Mouse (Mus musculus): Measurements from ENCODE around the gene Klra2. TPM values are rescaled to one million over a fixed set of nuclear protein-coding genes. Genes with fewer than 3 reads are reported as not detected.

The Klra2 gene
- total and polyA plus RNA-seq, 3 experiments: not detected

- Histone ChIP-seq H3K4me3 (replicated peaks in 1 of 3; ENCODE audit: low read depth in 2 of 3, low read length in 2 of 3, poor library complexity in 1 of 3) (no peak overlapping the region), H3K4me1 (ENCODE audit: control insufficient read depth in 1 of 2, insufficient read depth in 2 of 2) (no peaks in the 10 kb centered on the region), H3K4me2 (ENCODE audit: insufficient read depth, low read depth, poor library complexity, severe bottlenecking) (no peak overlapping the region), H3K36me3 (replicated peaks in 1 of 2; ENCODE audit: control insufficient read depth in 1 of 2, insufficient read depth in 1 of 2, low read length in 1 of 2) (peaks cover 0 to 9% of the 10 kb centered on the region in 2 experiments), H3K9ac (ENCODE audit: insufficient read depth, low read depth) (no peak overlapping the region), H3K9me3 (replicated peaks; ENCODE audit: low read length) (no peaks in the 10 kb centered on the region), H3K79me2 (replicated peaks; ENCODE audit: control insufficient read depth, extremely low read depth, insufficient read depth, poor library complexity, severe bottlenecking) (no peaks in the 10 kb centered on the region), H3K27me3 (replicated peaks) (no peaks in the 10 kb centered on the region), H3K27ac (ENCODE audit: insufficient read depth, low read depth) (no peak overlapping the region)
- no peak for DNase-seq (ENCODE audit: extremely low read depth)
- in situ Hi-C loops (cut with MboI; ENCODE audit: low pct_ligation_motif_present, low pct_unique_long_range_greater_than_20kb, low sequenced_read_pairs) (no loop called here), dilution Hi-C loops (cut with MboI; ENCODE audit: extremely low pct_ligation_motif_present, extremely low pct_unique_long_range_greater_than_20kb, low sequenced_read_pairs) (no loop called here)
- no peak for TF ChIP-seq USF1 (IDR thresholded peaks at IDR 0.05; ENCODE audit: low read depth, low read length)
- no peak for TF ChIP-seq MAX (IDR thresholded peaks at IDR 0.05; ENCODE audit: low read length)
- TF ChIP-seq HCFC1 (IDR thresholded peaks at IDR 0.05; ENCODE audit: low read depth, low read length): no peak
- no peak for TF ChIP-seq CHD2 (IDR thresholded peaks at IDR 0.05; ENCODE audit: low read length)
- no peak for TF ChIP-seq SMC3 (IDR thresholded peaks at IDR 0.05; ENCODE audit: low read depth, low read length)
Observed at GRCm38 (mm10) chr6:131276659-131277058, 29.5 kb upstream of the Klra2 start.

- no peaks in the 10 kb centered on the region for H3K79me2 ChIP-seq (replicated peaks; ENCODE audit: control insufficient read depth, extremely low read depth, insufficient read depth, poor library complexity, severe bottlenecking)
- H3K4me2 ChIP-seq (ENCODE audit: insufficient read depth, low read depth, poor library complexity, severe bottlenecking): no peak overlapping the region
- no peak overlapping the region for H3K9ac ChIP-seq (ENCODE audit: insufficient read depth, low read depth)
- no peak overlapping the region for H3K4me3 ChIP-seq (replicated peaks in 1 of 3; ENCODE audit: low read depth in 2 of 3, low read length in 2 of 3, poor library complexity in 1 of 3)
- no peak for TF ChIP-seq BHLHE40 (IDR thresholded peaks at IDR 0.05; ENCODE audit: low read depth, low read length)
- TF ChIP-seq PAX5 (IDR thresholded peaks at IDR 0.05; ENCODE audit: low read length): no peak
- no peak for TF ChIP-seq IRF4 (IDR thresholded peaks at IDR 0.05; ENCODE audit: low read depth, low read length)
- no peak for TF ChIP-seq NELFE (IDR thresholded peaks at IDR 0.05; ENCODE audit: low read depth, low read length)
- TF ChIP-seq E2F4 (IDR thresholded peaks at IDR 0.05; ENCODE audit: insufficient replicate concordance, low read depth, low read length): no peak
- TF ChIP-seq ZNF384 (IDR thresholded peaks at IDR 0.05; ENCODE audit: low read depth, low read length): no peak
- no peak for TF ChIP-seq UBTF (IDR thresholded peaks at IDR 0.05; ENCODE audit: low read depth, low read length)
- no peak for TF ChIP-seq USF1 (IDR thresholded peaks at IDR 0.05; ENCODE audit: low read depth, low read length)
- TF ChIP-seq ZMIZ1 (IDR thresholded peaks at IDR 0.05; ENCODE audit: low read depth, low read length): no peak
- TF ChIP-seq HCFC1 (IDR thresholded peaks at IDR 0.05; ENCODE audit: low read depth, low read length): no peak
- no peak for TF ChIP-seq ETS1 (conservative IDR thresholded peaks at IDR 0.05; ENCODE audit: low read depth, low read length)
- no peak for TF ChIP-seq TCF12 (IDR thresholded peaks at IDR 0.05; ENCODE audit: low read depth, low read length)
- TF ChIP-seq RAD21 (IDR thresholded peaks at IDR 0.05; ENCODE audit: low read depth, low read length): no peak
- TF ChIP-seq SIN3A (IDR thresholded peaks at IDR 0.05; ENCODE audit: low read length): no peak
- TF ChIP-seq RCOR1 (conservative IDR thresholded peaks at IDR 0.05; ENCODE audit: low read depth, low read length): no peak
- no peak for TF ChIP-seq KAT2A (IDR thresholded peaks at IDR 0.05; ENCODE audit: insufficient replicate concordance, low read length)
- H3K9me3 ChIP-seq (replicated peaks; ENCODE audit: low read length): no peaks in the 10 kb centered on the region
- dilution Hi-C loops (cut with MboI; ENCODE audit: extremely low pct_ligation_motif_present, extremely low pct_unique_long_range_greater_than_20kb, low sequenced_read_pairs) (no loop called here), in situ Hi-C loops (cut with MboI; ENCODE audit: low pct_ligation_motif_present, low pct_unique_long_range_greater_than_20kb, low sequenced_read_pairs) (no loop called here)
- peaks cover 0 to 5% of the 10 kb centered on the region in 2 experiments; a peak in 1 of 4 replicates for H3K4me1 ChIP-seq (ENCODE audit: control insufficient read depth in 1 of 2, insufficient read depth in 2 of 2)
- H3K27ac ChIP-seq (ENCODE audit: insufficient read depth, low read depth): no peak overlapping the region
- peaks cover 0 to 6% of the 10 kb centered on the region in 2 experiments for H3K36me3 ChIP-seq (replicated peaks in 1 of 2; ENCODE audit: control insufficient read depth in 1 of 2, insufficient read depth in 1 of 2, low read length in 1 of 2)
- no peak for DNase-seq (ENCODE audit: extremely low read depth)
- no peaks in the 10 kb centered on the region for H3K27me3 ChIP-seq (replicated peaks)
Observed at GRCm38 (mm10) chr6:131272311-131272710, 25.1 kb upstream of the Klra2 start.

Measured in CH12.LX (cell line).